Mouse (Mus musculus) spleen, adult 2 months (tissue): ENCODE results near the gene Mtfr2. TPM values are rescaled to one million over a fixed set of nuclear protein-coding genes. Genes with fewer than 3 reads are reported as not detected.

Source experiments
- DNase-seq, 2 experiments: peaks; one replicate each; pipeline versions ENCODE4 v3.0.0 to v3.0.0-alpha.2; 2012 to 2021; ENCODE audit warnings: low spot score in 2 of 2, low read depth in 1 of 2
- H3K27ac ChIP-seq: fragments of 200-500 bp; 2 replicates; pipeline ENCODE4 v1.5.1; 2012; ENCODE audit warnings: low read length, inconsistent platforms; ENCODE audit not compliant: insufficient read depth
- H3K27me3 ChIP-seq: fragments of 200-500 bp; 2 replicates; pipeline ENCODE4 v1.6.1; 2012; ENCODE audit warnings: mild to moderate bottlenecking, moderate library complexity, low read length, inconsistent platforms; ENCODE audit not compliant: control insufficient read depth, insufficient read depth
- H3K36me3 ChIP-seq: fragments of 200-500 bp; 2 replicates; pipeline ENCODE4 v1.6.1; 2012; ENCODE audit warnings: mild to moderate bottlenecking, low read length, inconsistent platforms; ENCODE audit not compliant: control insufficient read depth, insufficient read depth
- H3K4me1 ChIP-seq: fragments of 200-500 bp; 2 replicates; pipeline ENCODE4 v1.6.1; 2011; ENCODE audit warnings: inconsistent platforms; ENCODE audit not compliant: control insufficient read depth, insufficient read depth, insufficient read length
- H3K4me3 ChIP-seq: fragments of 200-500 bp; 2 replicates; pipeline ENCODE4 v1.5.1; 2011; ENCODE audit warnings: mild to moderate bottlenecking, inconsistent platforms; ENCODE audit not compliant: insufficient read depth, insufficient read length; ENCODE audit errors: extremely low read depth
- CTCF ChIP-seq: fragments of 200-500 bp; IDR thresholded peaks from 2 replicates; pipeline ENCODE4 v1.5.1; 2011; ENCODE audit warnings: mild to moderate bottlenecking, inconsistent platforms; ENCODE audit not compliant: insufficient read depth, insufficient read length, insufficient replicate concordance; ENCODE audit errors: extremely low read depth
- POLR2A ChIP-seq: fragments of 200-500 bp; IDR thresholded peaks from 2 replicates; pipeline ENCODE4 v1.6.1; 2011; ENCODE audit warnings: low read depth, low read length, inconsistent platforms
- WGBS: fragments of 180-500 bp; shearing (Covaris S2); methylation state at CpG from one replicate; pipeline ENCODE4 v1.1.7; 2018; 5-methylcytosine and 5-hydroxymethylcytosine counted together
- polyA plus RNA-seq: library from polyadenylated mRNA; depleted of rRNA; stranded (reverse); fragments of >200 nt; gene quantifications from 2 replicates; pipeline ENCODE4 v1.2.3, GENCODE M21; 2012

Gene Mtfr2
- polyA plus RNA-seq, 1 experiment = 1.1 TPM

GRCm38 (mm10) chr10:20337872-20338271 is 9.7 kb upstream of the Mtfr2 start:
- Histone ChIP-seq H3K4me1 (no peaks in the 10 kb centered on the region), H3K4me3 (no peak overlapping the region), H3K27me3 (no peaks in the 10 kb centered on the region), H3K27ac (no peak overlapping the region), H3K36me3 (peaks cover 34% of the 10 kb centered on the region)
- TF ChIP-seq CTCF = no peak
- DNase-seq = no peak
- WGBS = 93% methylated on average over 7 of the region's 7 CpGs

- Histone ChIP-seq H3K36me3 (peaks cover 13% of the 10 kb centered on the region), H3K27me3 (no peaks in the 10 kb centered on the region), H3K27ac (no peak overlapping the region), H3K4me3 (no peak overlapping the region), H3K4me1 (peaks cover 2% of the 10 kb centered on the region; the same call in 1 of the 2 replicates)
- WGBS = 84% methylated on average over 1 of the region's 1 CpGs
- no peak for DNase-seq
- no peak for TF ChIP-seq POLR2A
- no peak for TF ChIP-seq CTCF
Measured at GRCm38 (mm10) chr10:20345736-20346135, 1.8 kb upstream of the Mtfr2 start.

- peaks cover 5% of the 10 kb centered on the region for H3K36me3 ChIP-seq
- 30% methylated on average over 2 of the region's 2 CpGs for WGBS
- H3K4me3 ChIP-seq = no peak overlapping the region
- no peaks in the 10 kb centered on the region for H3K27me3 ChIP-seq
- H3K4me1 ChIP-seq = peaks cover 2% of the 10 kb centered on the region; the same call in 1 of the 2 replicates
- no peak overlapping the region for H3K27ac ChIP-seq
- TF ChIP-seq CTCF (no peak), POLR2A (no peak)
- no peak for DNase-seq
Measured at GRCm38 (mm10) chr10:20348894-20349293, 1.3 kb downstream of the Mtfr2 start.

- Histone ChIP-seq H3K4me3 (no peak overlapping the region), H3K27ac (no peak overlapping the region), H3K4me1 (no peaks in the 10 kb centered on the region), H3K36me3 (no peaks in the 10 kb centered on the region), H3K27me3 (no peaks in the 10 kb centered on the region)
- DNase-seq = peak in 1 of 2 experiments; percentile 25
- TF ChIP-seq POLR2A (no peak), CTCF (peak; percentile 37; the same call in 1 of the 2 replicates)
- 70% methylated on average over 10 of the region's 10 CpGs for WGBS
Measured at GRCm38 (mm10) chr10:20361542-20362449, 14.2 kb downstream of the Mtfr2 start.

- WGBS = 91% methylated on average over 4 of the region's 4 CpGs
- Histone ChIP-seq H3K36me3 (no peaks in the 10 kb centered on the region), H3K27ac (no peak overlapping the region), H3K4me1 (no peaks in the 10 kb centered on the region), H3K4me3 (no peak overlapping the region), H3K27me3 (no peaks in the 10 kb centered on the region)
- no peak for DNase-seq
- no peak for TF ChIP-seq CTCF
- TF ChIP-seq POLR2A = no peak
Measured at GRCm38 (mm10) chr10:20362450-20363118, 15.0 kb downstream of the Mtfr2 start.

- WGBS = 93% methylated on average over 5 of the region's 5 CpGs
Measured at GRCm38 (mm10) chr10:20372046-20372445, 24.5 kb downstream of the Mtfr2 start.

GRCm38 (mm10) chr10:20377621-20378020 is 30.1 kb downstream of the Mtfr2 start:
- no peaks in the 10 kb centered on the region for H3K27me3 ChIP-seq
- H3K36me3 ChIP-seq = no peaks in the 10 kb centered on the region
- H3K4me1 ChIP-seq = no peaks in the 10 kb centered on the region
- H3K27ac ChIP-seq = no peak overlapping the region
- DNase-seq = no peak
- WGBS = 85% methylated on average over 9 of the region's 9 CpGs
- no peak overlapping the region for H3K4me3 ChIP-seq
- TF ChIP-seq POLR2A (no peak), CTCF (no peak)

More at GRCm38 (mm10) chr10:20372046-20372445, 24.5 kb downstream of the Mtfr2 start:
- no peak for DNase-seq
- no peaks in the 10 kb centered on the region for H3K27me3 ChIP-seq
- no peaks in the 10 kb centered on the region for H3K36me3 ChIP-seq
- no peaks in the 10 kb centered on the region for H3K4me1 ChIP-seq
- no peak overlapping the region for H3K27ac ChIP-seq
- H3K4me3 ChIP-seq = no peak overlapping the region
- TF ChIP-seq CTCF (no peak), POLR2A (no peak)
